Mouse (Mus musculus): ENCODE measurements around the gene Prkcd. TPM values are rescaled to one million over a fixed set of nuclear protein-coding genes. Genes with fewer than 3 reads are reported as not detected.

Prkcd gene
- polyA plus RNA-seq, 1 experiment from 2014 or later = 40.7 TPM

DNA sequence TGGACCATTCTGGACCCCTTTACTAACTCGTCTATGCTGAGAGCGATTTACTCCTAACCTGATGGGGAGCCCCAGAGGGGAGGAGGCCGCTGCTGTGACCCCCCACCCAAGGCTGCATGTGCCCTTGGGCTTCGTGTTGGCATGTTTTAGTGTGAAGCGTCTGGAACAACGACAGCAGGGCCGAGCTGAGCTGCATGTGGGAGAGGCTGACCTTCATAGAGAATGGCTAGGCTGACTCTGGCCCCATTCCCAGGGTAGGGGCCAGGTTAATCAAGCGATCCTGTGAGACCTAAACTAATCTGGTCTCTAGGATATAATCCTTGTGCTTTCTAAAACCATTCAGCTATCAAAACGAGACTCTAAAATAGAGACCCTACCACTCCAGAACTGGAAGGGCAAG is 68.3 kb downstream of the Prkcd start:
- H3K4me1 ChIP-seq (replicated peaks) = peaks cover 20% of the 10 kb centered on the region
- WGBS = 77% methylated on average over 9 of the region's 9 CpGs
- H3K9me3 ChIP-seq (replicated peaks) = no peaks in the 10 kb centered on the region
- no peak for ATAC-seq (ENCODE audit: insufficient number of reproducible peaks, low FRiP score)
- no peak overlapping the region for H3K4me2 ChIP-seq
- H3K9ac ChIP-seq = no peak overlapping the region
- H3K27me3 ChIP-seq (replicated peaks) = no peaks in the 10 kb centered on the region
- no peak overlapping the region for H3K4me3 ChIP-seq
- peaks cover 69% of the 10 kb centered on the region for H3K36me3 ChIP-seq
- no peak overlapping the region for H3K27ac ChIP-seq (ENCODE audit: poor library complexity, severe bottlenecking)

- no peak overlapping the region for H3K9ac ChIP-seq
- H3K4me1 ChIP-seq (replicated peaks) = peaks cover 18% of the 10 kb centered on the region
- ATAC-seq (ENCODE audit: insufficient number of reproducible peaks, low FRiP score) = no peak
- 76% methylated on average over 2 of the region's 2 CpGs for WGBS
- H3K27me3 ChIP-seq (replicated peaks) = no peaks in the 10 kb centered on the region
- H3K27ac ChIP-seq (ENCODE audit: poor library complexity, severe bottlenecking) = no peak overlapping the region
- H3K36me3 ChIP-seq = peaks cover 66% of the 10 kb centered on the region
- H3K4me2 ChIP-seq = no peak overlapping the region
- no peak overlapping the region for H3K4me3 ChIP-seq
- no peaks in the 10 kb centered on the region for H3K9me3 ChIP-seq (replicated peaks)
These were observed 69.4 kb downstream of the Prkcd start for GRCm38 (mm10) chr14:30556651-30557050.

- no peak for ATAC-seq (ENCODE audit: insufficient number of reproducible peaks, low FRiP score)
- Histone ChIP-seq H3K4me3 (no peak overlapping the region), H3K9ac (no peak overlapping the region), H3K27me3 (replicated peaks) (no peaks in the 10 kb centered on the region), H3K4me1 (replicated peaks) (peaks cover 36% of the 10 kb centered on the region), H3K9me3 (replicated peaks) (no peaks in the 10 kb centered on the region), H3K36me3 (peaks cover 31% of the 10 kb centered on the region), H3K4me2 (no peak overlapping the region), H3K27ac (ENCODE audit: poor library complexity, severe bottlenecking) (no peak overlapping the region)
- 89% methylated on average over 4 of the region's 4 CpGs for WGBS
These were observed 72.8 kb downstream of the Prkcd start for GRCm38 (mm10) chr14:30553185-30553584.

- peaks cover 35% of the 10 kb centered on the region for H3K4me1 ChIP-seq (replicated peaks)
- WGBS = 87% methylated on average over 2 of the region's 2 CpGs
- H3K4me2 ChIP-seq = no peak overlapping the region
- ATAC-seq (ENCODE audit: insufficient number of reproducible peaks, low FRiP score) = no peak
- H3K27me3 ChIP-seq (replicated peaks) = no peaks in the 10 kb centered on the region
- H3K4me3 ChIP-seq = no peak overlapping the region
- no peaks in the 10 kb centered on the region for H3K9me3 ChIP-seq (replicated peaks)
- H3K27ac ChIP-seq (ENCODE audit: poor library complexity, severe bottlenecking) = no peak overlapping the region
- H3K36me3 ChIP-seq = peaks cover 21% of the 10 kb centered on the region
- H3K9ac ChIP-seq = no peak overlapping the region
These were observed 74.0 kb downstream of the Prkcd start for GRCm38 (mm10) chr14:30551981-30552380.

DNA sequence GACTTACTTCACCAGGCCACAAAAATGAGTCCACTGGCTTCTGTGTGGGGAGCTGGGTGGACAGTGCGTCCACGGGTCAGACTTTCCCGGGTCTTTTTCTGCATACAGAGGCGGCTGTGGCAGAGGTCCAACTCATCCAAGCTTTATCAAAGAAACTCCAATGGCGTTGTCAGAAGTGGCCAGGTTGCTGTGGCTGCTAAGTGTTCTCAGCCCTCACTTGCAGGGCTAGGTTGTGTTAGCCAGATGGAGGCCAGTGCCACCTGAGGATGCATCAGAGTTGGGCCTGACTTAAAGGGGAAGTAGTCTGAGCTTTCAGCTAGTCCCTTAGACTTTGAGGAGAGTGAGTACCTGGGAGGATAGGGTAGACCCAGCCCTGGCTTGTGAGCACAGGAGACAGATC is 74.5 kb downstream of the Prkcd start:
- Histone ChIP-seq H3K36me3 (peaks cover 17% of the 10 kb centered on the region), H3K27me3 (replicated peaks) (0 out of 2 replicates have a peak, but pooled peaks cover 1% of the 10 kb centered on the region), H3K27ac (ENCODE audit: poor library complexity, severe bottlenecking) (no peak overlapping the region), H3K9ac (no peak overlapping the region), H3K9me3 (replicated peaks) (no peaks in the 10 kb centered on the region), H3K4me1 (replicated peaks) (peaks cover 35% of the 10 kb centered on the region), H3K4me2 (peak overlapping the region; percentile 89), H3K4me3 (peak overlapping the region; percentile 72)
- 28% methylated on average over 5 of the region's 5 CpGs for WGBS
- ATAC-seq (ENCODE audit: insufficient number of reproducible peaks, low FRiP score) = no peak

DNA sequence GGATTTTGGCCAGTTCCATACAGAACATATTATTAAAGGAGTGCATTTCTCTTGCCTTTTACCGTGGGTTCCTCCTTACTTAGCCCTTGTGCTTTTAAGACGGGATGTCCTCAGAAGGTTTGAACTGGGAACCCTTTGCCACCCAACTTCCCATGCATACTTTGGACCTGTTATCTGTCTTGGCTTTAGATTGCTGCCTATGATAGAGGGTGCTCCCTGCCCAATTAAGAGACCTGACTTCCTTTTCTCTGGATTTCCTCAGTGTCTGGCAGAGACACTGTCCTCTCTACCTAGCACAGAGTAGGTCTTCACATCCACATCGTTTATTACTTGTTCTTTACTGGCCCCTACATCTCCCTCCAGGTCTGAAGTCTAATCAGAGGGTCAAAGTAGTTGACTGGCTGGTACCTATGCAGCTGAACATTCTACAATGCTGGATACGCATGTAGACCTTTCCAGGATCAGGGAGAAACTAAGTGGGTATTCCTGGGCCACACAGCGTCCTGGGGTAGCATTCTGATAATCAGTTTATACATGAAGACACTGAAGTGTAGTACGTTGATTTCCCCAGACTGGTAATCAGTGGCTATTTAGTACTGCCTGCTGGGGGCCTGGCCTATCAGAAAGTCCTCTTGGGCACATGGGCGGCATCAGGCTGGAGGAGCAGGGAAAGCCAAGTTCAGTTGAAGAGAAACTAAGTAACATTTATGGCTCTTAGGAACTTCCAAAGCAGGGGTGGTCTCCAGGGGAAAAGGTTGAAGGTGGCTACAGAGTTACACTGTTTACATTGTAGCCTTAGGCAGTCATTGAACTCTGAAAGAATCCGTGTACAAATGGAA is 75.6 kb downstream of the Prkcd start:
- WGBS = 37% methylated on average over 8 of the region's 8 CpGs
- Histone ChIP-seq H3K9me3 (replicated peaks) (no peaks in the 10 kb centered on the region), H3K4me1 (replicated peaks) (peaks cover 35% of the 10 kb centered on the region), H3K4me3 (peak overlapping the region; percentile 72), H3K27ac (ENCODE audit: poor library complexity, severe bottlenecking) (no peak overlapping the region), H3K9ac (peak overlapping the region; percentile 91), H3K27me3 (replicated peaks) (0 out of 2 replicates have a peak, but pooled peaks cover 6% of the 10 kb centered on the region), H3K4me2 (peak overlapping the region; percentile 89), H3K36me3 (peaks cover 6% of the 10 kb centered on the region; the same call in 1 of the 2 replicates)
- no peak for ATAC-seq (ENCODE audit: insufficient number of reproducible peaks, low FRiP score)

- ATAC-seq (ENCODE audit: insufficient number of reproducible peaks, low FRiP score) = peak; percentile 20; the same call in 1 of the 2 replicates
These were observed 76.2 kb downstream of the Prkcd start for GRCm38 (mm10) chr14:30549777-30550149.

GRCm38 (mm10) chr14:30548965-30549776 is 76.8 kb downstream of the Prkcd start:
- WGBS = 0% methylated on average over 69 of the region's 69 CpGs
- peaks cover 38% of the 10 kb centered on the region for H3K4me1 ChIP-seq (replicated peaks)
- peak; percentile 95 for ATAC-seq (ENCODE audit: insufficient number of reproducible peaks, low FRiP score)

More at GRCm38 (mm10) chr14:30549777-30550149, 76.2 kb downstream of the Prkcd start:
- Histone ChIP-seq H3K27ac (ENCODE audit: poor library complexity, severe bottlenecking) (peak overlapping the region; percentile 92), H3K4me2 (peak overlapping the region; percentile 89), H3K9ac (peak overlapping the region; percentile 91), H3K27me3 (replicated peaks) (0 out of 2 replicates have a peak, but pooled peaks cover 9% of the 10 kb centered on the region), H3K36me3 (0 out of 2 replicates have a peak, but pooled peaks cover 2% of the 10 kb centered on the region), H3K4me3 (peak overlapping the region; percentile 72), H3K9me3 (replicated peaks) (no peaks in the 10 kb centered on the region), H3K4me1 (replicated peaks) (peaks cover 38% of the 10 kb centered on the region)
- 0% methylated on average over 10 of the region's 10 CpGs for WGBS

DNA sequence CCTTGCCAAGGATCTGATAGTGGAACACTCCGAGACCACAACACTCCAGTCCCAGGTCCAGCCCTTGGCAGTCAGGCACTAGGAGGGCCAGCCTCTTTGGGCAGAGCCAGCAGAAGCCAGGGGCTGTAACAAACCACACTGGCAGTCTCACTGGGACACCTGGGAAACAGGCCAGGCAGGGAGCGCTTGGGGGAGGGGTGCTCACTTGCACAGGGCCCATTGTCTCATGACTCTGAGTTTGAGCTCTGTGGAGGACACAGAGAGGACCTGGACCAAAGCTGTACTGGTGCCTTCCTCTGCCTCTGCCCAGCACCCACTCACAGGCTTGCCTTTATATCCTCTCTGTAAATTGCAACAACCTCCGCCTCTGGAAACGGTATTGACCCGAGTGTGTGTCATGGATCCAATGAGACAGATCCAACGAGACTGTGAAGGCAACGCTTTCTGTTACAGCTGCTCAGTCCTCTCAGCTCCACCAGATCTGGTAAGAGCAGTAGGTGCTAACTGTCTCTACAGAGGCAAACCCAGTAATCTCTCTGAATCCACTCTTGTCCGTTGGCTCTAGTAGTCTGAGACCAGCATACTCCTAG is 77.8 kb downstream of the Prkcd start, which contains the start of gene Tkt:
Gene Tkt, plus strand, starts transcription at position 229 of the 590 bp plus-strand sequence.
- Histone ChIP-seq H3K4me2 (peak within 1 kb of the TSS; percentile 89), H3K4me1 (replicated peaks) (peaks cover 38% of the 10 kb centered on the region), H3K9ac (peak within 1 kb of the TSS; percentile 91), H3K27me3 (replicated peaks) (0 out of 2 replicates have a peak, but pooled peaks cover 9% of the 10 kb centered on the region), H3K4me3 (peak within 1 kb of the TSS; percentile 72), H3K9me3 (replicated peaks) (no peaks in the 10 kb centered on the region), H3K36me3 (0 out of 2 replicates have a peak, but pooled peaks cover 2% of the 10 kb centered on the region), H3K27ac (ENCODE audit: poor library complexity, severe bottlenecking) (peak within 1 kb of the TSS; percentile 92)
- WGBS = 22% methylated on average over 8 of the region's 8 CpGs
- peak; percentile 17; the same call in 1 of the 2 replicates for ATAC-seq (ENCODE audit: insufficient number of reproducible peaks, low FRiP score)

More at GRCm38 (mm10) chr14:30548965-30549776, 76.8 kb downstream of the Prkcd start:
- H3K36me3 ChIP-seq = 0 out of 2 replicates have a peak, but pooled peaks cover 2% of the 10 kb centered on the region
- H3K4me3 ChIP-seq = peak overlapping the region; percentile 72
- peak overlapping the region; percentile 89 for H3K4me2 ChIP-seq
- 0 out of 2 replicates have a peak, but pooled peaks cover 9% of the 10 kb centered on the region for H3K27me3 ChIP-seq (replicated peaks)
- no peaks in the 10 kb centered on the region for H3K9me3 ChIP-seq (replicated peaks)
- peak overlapping the region; percentile 92 for H3K27ac ChIP-seq (ENCODE audit: poor library complexity, severe bottlenecking)
- peak overlapping the region; percentile 91 for H3K9ac ChIP-seq

All from heart, embryonic 12.5 days (tissue).